Comparison of ENCODE assay signal across 31 mouse cellular contexts in the genomic region with DNA sequence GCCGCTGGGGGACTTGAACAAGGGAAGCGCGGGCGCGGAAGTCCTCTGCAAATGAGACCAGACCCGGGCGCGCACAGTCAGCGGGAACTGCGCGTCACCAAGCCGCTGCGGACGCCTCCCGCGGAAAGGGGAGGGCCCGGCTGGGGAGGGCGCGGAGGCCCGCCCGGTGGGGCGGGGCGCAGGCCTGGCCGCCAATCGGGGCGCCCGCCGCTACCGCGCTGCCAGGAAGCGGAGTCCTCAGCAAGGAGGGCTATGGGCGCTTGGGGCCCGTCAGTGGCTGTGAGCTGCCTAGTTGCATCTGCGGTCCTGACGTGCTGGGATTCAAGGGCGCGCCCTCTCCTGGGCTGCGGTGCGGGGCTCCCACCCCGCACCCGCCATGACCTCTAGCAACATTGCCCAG.
A peak's percentile ranks its signal among the peaks of the same experiment; 100 is the strongest.
DNase-seq lines count a peak whose midpoint lies in the region; ATAC-seq lines count a peak whose summit lies in the region.
"Had no signal": no experiment of that assay in that cellular context is flagged by ENCODE, and none has a peak within 500 bp of the region (broad histone marks: within the 10 kb centered on the region; RNA-seq: fewer than 3 reads in every experiment).

No protein-coding gene starts in this region.

- no peaks in the 10 kb centered on the region for H3K4me1 ChIP-seq in liver, embryonic 11.5 days (replicated peaks; ENCODE audit: control insufficient read depth, insufficient read depth, low read length)
- H3K4me1 ChIP-seq: embryonic facial prominence, embryonic 15.5 days; forebrain, embryonic 13.5 days; hindbrain, embryonic 13.5 days; liver, embryonic 15.5 days; lung, embryonic 15.5 days; midbrain, embryonic 12.5 days; neural tube, embryonic 12.5 days had no signal

- DNase-seq in liver = peak; percentile 2
- DNase-seq in liver, embryonic 11.5 days (ENCODE audit: low spot score) = no peak
- peak; percentile 53 for DNase-seq in NIH3T3 (ENCODE audit: low read depth)
- peak; percentile 78 for DNase-seq in yolk sac, embryonic 10.5 days (ENCODE audit: low spot score)
- no peak for DNase-seq in heart, adult 18-20 months
- DNase-seq: adrenal gland, adult 8-10 months; cerebellum, adult 11 months; cerebellum, adult 9-11 months; gastrocnemius, postnatal 25 days; heart, postnatal 36 days; kidney, adult 18-20 months; kidney, postnatal 36 days; right cerebral cortex, adult 18-20 months; spleen, adult 18-20 months; thymus, postnatal 4 days had no signal

- H3K4me2 ChIP-seq in liver, embryonic 11.5 days = no peak overlapping the region
- H3K4me2 ChIP-seq: embryonic facial prominence, embryonic 15.5 days; forebrain, embryonic 13.5 days; heart, embryonic 11.5 days; hindbrain, embryonic 13.5 days; liver, embryonic 15.5 days; lung, embryonic 15.5 days; midbrain, embryonic 12.5 days; neural tube, embryonic 12.5 days had no signal

- H3K9me3 ChIP-seq in liver, embryonic 11.5 days (ENCODE audit: control insufficient read depth, low read length) = peaks cover 6% of the 10 kb centered on the region; the same call in 1 of the 2 replicates
- H3K9me3 ChIP-seq: G1E; liver, embryonic 15.5 days had no signal

- no peaks in the 10 kb centered on the region for H3K36me3 ChIP-seq in liver, embryonic 11.5 days (ENCODE audit: control insufficient read depth, insufficient read depth, low read length)
- H3K36me3 ChIP-seq: embryonic facial prominence, embryonic 15.5 days; G1E; hindbrain, embryonic 13.5 days; liver, embryonic 15.5 days; lung, embryonic 15.5 days; midbrain, embryonic 12.5 days; neural tube, embryonic 12.5 days had no signal

- no peak overlapping the region for H3K9ac ChIP-seq in liver, embryonic 11.5 days (ENCODE audit: low read depth, low read length)
- H3K9ac ChIP-seq: embryonic facial prominence, embryonic 15.5 days; forebrain, embryonic 13.5 days; hindbrain, embryonic 13.5 days; liver, embryonic 15.5 days; lung, embryonic 15.5 days; midbrain, embryonic 12.5 days; neural tube, embryonic 12.5 days had no signal

- no peak for ATAC-seq in liver, embryonic 11.5 days (replicated peaks; ENCODE audit: low FRiP score)
- ATAC-seq in activated CD4-positive, CD25-positive, alpha-beta regulatory T cell, adult 4 months = peak; percentile 57
- no peak for ATAC-seq in megakaryocyte-erythroid progenitor cell, adult 5-6 weeks (replicated peaks; ENCODE audit: low FRiP score, low TSS enrichment, poor library complexity, severe bottlenecking)
- ATAC-seq: forebrain, embryonic 13.5 days; Patski had no signal

- no peaks in the 10 kb centered on the region for H3K27me3 ChIP-seq in liver, embryonic 11.5 days (replicated peaks; ENCODE audit: control insufficient read depth, insufficient read depth, low read length)
- H3K27me3 ChIP-seq: CH12.LX; embryonic facial prominence, embryonic 15.5 days; forebrain, embryonic 13.5 days; hindbrain, embryonic 13.5 days; liver, embryonic 15.5 days; lung, embryonic 15.5 days; midbrain, embryonic 12.5 days; neural tube, embryonic 12.5 days; Patski had no signal

- H3K27ac ChIP-seq in liver, embryonic 11.5 days (ENCODE audit: low read depth, low read length) = no peak overlapping the region
- H3K27ac ChIP-seq: embryonic facial prominence, embryonic 15.5 days; forebrain, embryonic 13.5 days; hindbrain, embryonic 13.5 days; layer of hippocampus, adult 2 months; left cerebral cortex, adult 2 months; liver, embryonic 15.5 days; lung, embryonic 15.5 days; midbrain, embryonic 12.5 days; neural tube, embryonic 12.5 days had no signal

- H3K4me3 ChIP-seq in liver, embryonic 11.5 days (ENCODE audit: low read depth, low read length) = no peak overlapping the region
- H3K4me3 ChIP-seq: embryonic facial prominence, embryonic 15.5 days; forebrain, embryonic 13.5 days; hindbrain, embryonic 13.5 days; layer of hippocampus, adult 2 months; left cerebral cortex, adult 2 months; liver, embryonic 15.5 days; lung, embryonic 15.5 days; midbrain, embryonic 12.5 days; myocyte; neural tube, embryonic 12.5 days had no signal

- 8% methylated on average over 25 of the region's 41 CpGs for WGBS in liver, embryonic 11.5 days

Comparison
In these comparisons a context has a peak if more than half of its experiments do, and no peak if none do; other contexts are left out.
1. DNase-seq: peak in liver (single experiment), NIH3T3 (single experiment) and yolk sac, embryonic 10.5 days (single experiment); none in liver, embryonic 11.5 days (single experiment) and heart, adult 18-20 months (0 of 2).